Mouse (Mus musculus) CD4-positive, CD25-positive, alpha-beta regulatory T cell, adult 2 months (primary cell): ENCODE data around the gene Rnf207.

Experiments used
- DNase-seq: peaks from one replicate; pipeline ENCODE4 v3.0.0-alpha.2; 2012; ENCODE audit warnings: low read depth, low spot score

The Rnf207 gene

GRCm38 (mm10) chr4:152294188-152294929 lies 24.4 kb downstream of the Rnf207 start:
- DNase-seq, result no peak

GRCm38 (mm10) chr4:152292102-152292765 lies 26.6 kb downstream of the Rnf207 start:
- no peak for DNase-seq

- no peak for DNase-seq
Observed at GRCm38 (mm10) chr4:152291562-152291961, 27.2 kb downstream of the Rnf207 start, which contains the start of gene Hes3. Gene Hes3, minus strand, starts transcription at chr4:152291662.

- no peak for DNase-seq
Observed at GRCm38 (mm10) chr4:152290991-152291390, 27.8 kb downstream of the Rnf207 start.

GRCm38 (mm10) chr4:152290385-152290784 lies 28.4 kb downstream of the Rnf207 start:
- no peak for DNase-seq

GRCm38 (mm10) chr4:152288398-152288945 lies 30.3 kb downstream of the Rnf207 start:
- no peak for DNase-seq

GRCm38 (mm10) chr4:152287317-152288120 lies 31.3 kb downstream of the Rnf207 start:
- DNase-seq, result no peak

- DNase-seq, result peak; percentile 73
Observed at GRCm38 (mm10) chr4:152286887-152287286, 31.9 kb downstream of the Rnf207 start.

- DNase-seq, result peak; percentile 43
Observed at GRCm38 (mm10) chr4:152286183-152286582, 32.6 kb downstream of the Rnf207 start.

GRCm38 (mm10) chr4:152285505-152285904 lies 33.3 kb downstream of the Rnf207 start:
- DNase-seq, result peak; percentile 64

- peak; percentile 94 for DNase-seq
Observed at GRCm38 (mm10) chr4:152283186-152283950, 35.4 kb downstream of the Rnf207 start.

GRCm38 (mm10) chr4:152282721-152283120 lies 36.1 kb downstream of the Rnf207 start:
- DNase-seq, result no peak

GRCm38 (mm10) chr4:152281601-152282000 lies 37.2 kb downstream of the Rnf207 start:
- DNase-seq, result no peak

GRCm38 (mm10) chr4:152278986-152279385 lies 39.8 kb downstream of the Rnf207 start:
- no peak for DNase-seq

- DNase-seq, result no peak
Observed at GRCm38 (mm10) chr4:152277916-152278315, 40.9 kb downstream of the Rnf207 start.

- DNase-seq, result no peak
Observed at GRCm38 (mm10) chr4:152276389-152277347, 42.1 kb downstream of the Rnf207 start.

GRCm38 (mm10) chr4:152274681-152275131 lies 44.1 kb downstream of the Rnf207 start:
- no peak for DNase-seq

- DNase-seq, result peak; percentile 28
Observed at GRCm38 (mm10) chr4:152273621-152274236, 45.1 kb downstream of the Rnf207 start, which contains the start of gene Gpr153. Gene Gpr153, plus strand, starts transcription at chr4:152274232.

- DNase-seq, result no peak
Observed at GRCm38 (mm10) chr4:152273191-152273590, 45.6 kb downstream of the Rnf207 start.
